7 mouse cellular contexts compared by ENCODE assay signal in genomic region chr16:29683563-29683962, GRCm38 (mm10).
DNase-seq lines count a peak whose midpoint lies in the region; ATAC-seq lines count a peak whose summit lies in the region.

No protein-coding gene starts in this region.

- H3K9ac ChIP-seq in forebrain, embryonic 14.5 days (ENCODE audit: low read length): peak overlapping the region; percentile 50; the same call in 1 of the 2 replicates
- H3K9ac ChIP-seq in intestine, embryonic 15.5 days: no peak overlapping the region
- peak overlapping the region; percentile 20; the same call in 1 of the 2 replicates for H3K9ac ChIP-seq in midbrain, embryonic 15.5 days

- WGBS in forebrain, embryonic 14.5 days: 3% methylated on average over 12 of the region's 12 CpGs
- WGBS in intestine, embryonic 15.5 days: 18% methylated on average over 12 of the region's 12 CpGs
- 4% methylated on average over 12 of the region's 12 CpGs for WGBS in midbrain, embryonic 15.5 days

- peak; percentile 91 for DNase-seq in embryo, embryonic 10.5 days (ENCODE audit: low spot score)
- DNase-seq in forebrain, embryonic 14.5 days (ENCODE audit: low spot score): peak; percentile 66
- DNase-seq in gastrocnemius, postnatal 14 days: no peak
- DNase-seq in urinary bladder, postnatal 25 days (ENCODE audit: low spot score): no peak

- peak overlapping the region; percentile 44 for H3K4me2 ChIP-seq in forebrain, embryonic 14.5 days (ENCODE audit: low read length)
- H3K4me2 ChIP-seq in intestine, embryonic 15.5 days (replicated peaks): 0 out of 2 replicates have a peak overlapping the region, but pooled peaks have one; percentile 12
- H3K4me2 ChIP-seq in midbrain, embryonic 15.5 days: peak overlapping the region; percentile 41

- H3K27me3 ChIP-seq in forebrain, embryonic 14.5 days (replicated peaks; ENCODE audit: control insufficient read depth, insufficient read depth, low read length): no peaks in the 10 kb centered on the region
- H3K27me3 ChIP-seq in intestine, embryonic 15.5 days (replicated peaks): no peaks in the 10 kb centered on the region
- peaks cover 37% of the 10 kb centered on the region for H3K27me3 ChIP-seq in midbrain, embryonic 15.5 days (replicated peaks)

- intact Hi-C loops in gastrocnemius, postnatal 14 days (cut with DNase I; ENCODE audit: low total_unique reads): no loop called here

- no peaks in the 10 kb centered on the region for H3K9me3 ChIP-seq in forebrain, embryonic 14.5 days (replicated peaks; ENCODE audit: control insufficient read depth, low read length)
- H3K9me3 ChIP-seq in intestine, embryonic 15.5 days: no peaks in the 10 kb centered on the region
- H3K9me3 ChIP-seq in midbrain, embryonic 15.5 days: no peaks in the 10 kb centered on the region

- ATAC-seq in forebrain, embryonic 14.5 days: peak; percentile 61
- ATAC-seq in intestine, embryonic 15.5 days: peak; percentile 55; the same call in 1 of the 2 replicates
- ATAC-seq in midbrain, embryonic 15.5 days (replicated peaks): peak; percentile 57
- ATAC-seq in cerebellum, adult (ENCODE audit: insufficient number of reproducible peaks, low FRiP score, low TSS enrichment): no peak

- no peak overlapping the region for H3K4me3 ChIP-seq in forebrain, embryonic 14.5 days (ENCODE audit: low read depth, low read length)
- H3K4me3 ChIP-seq in intestine, embryonic 15.5 days (replicated peaks): no peak overlapping the region
- no peak overlapping the region; the same call in 1 of the 2 replicates for H3K4me3 ChIP-seq in midbrain, embryonic 15.5 days

- H3K36me3 ChIP-seq in forebrain, embryonic 14.5 days (ENCODE audit: control insufficient read depth, insufficient read depth, low read length): no peaks in the 10 kb centered on the region
- H3K36me3 ChIP-seq in intestine, embryonic 15.5 days: no peaks in the 10 kb centered on the region
- H3K36me3 ChIP-seq in midbrain, embryonic 15.5 days (replicated peaks): no peaks in the 10 kb centered on the region

- H3K27ac ChIP-seq in forebrain, embryonic 14.5 days (ENCODE audit: low read depth, low read length): no peak overlapping the region
- no peak overlapping the region for H3K27ac ChIP-seq in intestine, embryonic 15.5 days
- H3K27ac ChIP-seq in midbrain, embryonic 15.5 days: no peak overlapping the region

- H3K4me1 ChIP-seq in forebrain, embryonic 14.5 days (ENCODE audit: control insufficient read depth, insufficient read depth, low read length): peaks cover 28% of the 10 kb centered on the region
- H3K4me1 ChIP-seq in intestine, embryonic 15.5 days (replicated peaks): peaks cover 3% of the 10 kb centered on the region; the same call in 1 of the 2 replicates
- H3K4me1 ChIP-seq in midbrain, embryonic 15.5 days: peaks cover 23% of the 10 kb centered on the region

Comparison
In these comparisons a context has a peak if more than half of its experiments do, and no peak if none do; other contexts are left out.
1. DNase-seq: peak in embryo, embryonic 10.5 days (single experiment) and forebrain, embryonic 14.5 days (single experiment); none in gastrocnemius, postnatal 14 days (single experiment) and urinary bladder, postnatal 25 days (single experiment).
2. Peak in every context shown above with its lines, with median percentiles within 50 percentile points of each other: H3K4me2 ChIP-seq.